Mouse (Mus musculus) heart, postnatal 25 days (tissue): ENCODE results near the gene Zbtb43. TPM values are rescaled to one million over a fixed set of nuclear protein-coding genes. Genes with fewer than 3 reads are reported as not detected.
A peak's percentile ranks its signal among the peaks of the same experiment; 100 is the strongest.

ENCODE experiments used
- DNase-seq: peaks from one replicate; pipeline ENCODE4 v3.0.0; 2022; ENCODE audit warnings: low spot score
- intact Hi-C: fragments of 180-260 bp; cut with DNase I; formaldehyde crosslinking; loops from one replicate; pipeline ENCODE4 v1.15.1; 2025
- total RNA-seq, 2 experiments: library from RNA; stranded (reverse); gene quantifications; 2 replicates each; pipeline ENCODE4 v1.2.3; 2021

Gene Zbtb43
- 10 to 100 TPM; 21.3 to 24.2 TPM for total RNA-seq

GRCm38 (mm10) chr2:33468466-33469097 is at the start of gene Zbtb43:
TSS of gene Zbtb43 (minus strand) at chr2:33468559.
- intact Hi-C loops, result no loop called here
- peak; percentile 89 for DNase-seq

- no peak for DNase-seq
- intact Hi-C loops, result no loop called here
Observed at GRCm38 (mm10) chr2:33515856-33516255, 47.5 kb upstream of the Zbtb43 start.

- intact Hi-C loops, result no loop called here
- DNase-seq, result no peak
Observed at GRCm38 (mm10) chr2:33515431-33515830, 47.1 kb upstream of the Zbtb43 start.

DNA sequence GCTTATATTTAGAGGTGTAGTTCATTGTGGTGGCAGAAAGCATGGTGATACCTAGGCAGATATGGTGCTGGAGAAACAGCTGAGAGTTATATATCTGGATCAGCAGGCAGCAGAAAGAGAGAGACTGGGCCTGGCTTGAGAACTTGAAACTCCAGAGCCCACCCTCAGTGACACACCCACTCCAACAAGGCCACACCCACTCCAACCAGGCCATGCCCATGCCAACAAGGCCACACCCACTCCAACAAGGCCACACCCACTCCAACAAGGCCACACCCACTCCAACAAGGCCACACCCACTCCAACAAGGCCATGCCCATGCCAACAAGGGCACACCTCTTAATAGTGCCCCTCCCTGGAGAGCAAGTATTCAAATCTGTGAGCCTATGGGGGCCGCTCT is 42.4 kb upstream of the Zbtb43 start:
- DNase-seq, result no peak
- intact Hi-C loops, result no loop called here

GRCm38 (mm10) chr2:33502602-33503001 is 34.2 kb upstream of the Zbtb43 start:
- no peak for DNase-seq
- intact Hi-C loops, result no loop called here

- no peak for DNase-seq
- intact Hi-C loops, result no loop called here
Observed at GRCm38 (mm10) chr2:33498280-33498679, 29.9 kb upstream of the Zbtb43 start.

- no peak for DNase-seq
- intact Hi-C loops, result no loop called here
Observed at GRCm38 (mm10) chr2:33495654-33496053, 27.3 kb upstream of the Zbtb43 start.

DNA sequence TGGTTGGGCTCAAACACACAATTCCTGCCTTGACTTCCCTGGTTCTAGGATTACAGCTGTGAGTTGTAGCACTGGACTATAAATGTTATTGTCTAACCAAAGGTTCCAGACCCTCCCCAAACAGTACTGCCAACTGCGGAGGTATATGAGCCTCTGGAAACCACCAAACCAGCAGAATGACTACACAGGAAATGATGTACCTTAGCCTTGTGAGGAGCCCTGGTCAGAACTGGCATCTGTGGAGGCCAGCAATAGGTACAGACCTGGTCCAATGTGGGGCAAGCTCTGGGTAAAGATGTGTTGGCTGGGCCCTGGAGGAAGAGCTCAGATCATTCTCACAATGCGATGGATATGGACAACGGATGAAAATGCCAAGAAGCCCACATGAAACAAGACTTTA is 23.7 kb upstream of the Zbtb43 start:
- intact Hi-C loops, result no loop called here
- DNase-seq, result no peak

DNA sequence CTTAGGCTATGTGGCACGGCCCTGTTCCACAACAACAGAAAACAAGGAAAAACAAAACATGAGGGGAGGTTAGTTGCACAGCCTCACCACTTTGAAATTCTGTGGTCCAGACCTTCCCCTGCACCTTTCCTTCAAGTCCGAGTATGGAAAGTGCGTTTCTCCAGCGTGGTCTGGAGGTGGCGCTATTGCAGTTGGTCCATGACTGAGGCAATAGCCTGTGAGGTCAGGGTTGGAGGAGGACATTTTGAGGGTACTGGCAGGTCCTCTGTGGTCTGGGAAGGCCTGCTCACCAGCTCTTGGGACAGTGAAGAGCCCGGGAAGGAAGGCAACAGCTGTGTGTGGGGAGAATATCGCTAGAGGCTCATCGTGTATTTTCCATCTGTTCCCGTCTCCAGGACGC is 21.2 kb upstream of the Zbtb43 start:
- intact Hi-C loops, result loop anchor here (5.0 kb wide), 1 partner anchor 53 kb away; no protein-coding TSS in a partner anchor
- DNase-seq, result no peak

DNA sequence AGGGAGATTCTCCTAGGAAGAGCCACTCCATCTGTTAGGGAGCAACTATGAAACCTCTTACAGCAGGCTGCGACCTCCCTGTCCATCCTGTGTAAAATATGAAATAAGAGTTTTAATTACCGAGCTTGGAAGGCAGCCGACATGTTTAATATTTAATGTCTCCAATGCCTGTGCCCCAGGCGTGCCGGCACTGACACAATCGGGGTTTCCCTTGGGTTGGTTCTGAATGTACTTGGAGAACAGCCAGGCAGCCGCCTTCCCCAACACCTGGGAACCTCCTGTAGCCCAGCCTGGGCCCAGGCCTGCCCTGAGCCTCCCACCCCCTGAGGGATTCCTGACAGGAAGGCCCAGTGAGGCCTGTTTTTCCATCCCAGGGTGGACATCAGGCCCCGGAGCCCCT is 19.0 kb upstream of the Zbtb43 start:
- intact Hi-C loops, result loop anchor here (1.0 to 5.0 kb wide), 4 partner anchors 55 to 247 kb away; no protein-coding TSS in a partner anchor

DNA sequence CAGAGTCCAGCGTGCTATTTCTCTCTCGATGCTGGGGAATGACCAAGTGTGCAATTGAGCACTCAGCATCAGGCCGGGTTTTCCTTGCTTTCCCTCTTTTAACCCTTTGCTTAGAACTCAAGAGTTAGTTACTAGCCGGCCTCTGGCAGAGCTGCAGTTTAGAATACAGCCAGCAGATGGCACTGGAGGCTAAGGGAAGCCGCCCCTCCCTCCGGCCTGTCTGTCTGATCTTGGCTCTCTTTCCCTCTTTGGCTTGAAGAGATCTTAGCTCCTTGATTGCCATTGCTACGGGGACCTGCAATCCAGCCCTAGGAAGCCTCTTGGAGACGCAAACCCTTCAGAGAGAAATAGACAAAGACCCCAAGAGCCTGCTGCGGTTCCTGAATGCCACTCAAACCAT is 18.5 kb upstream of the Zbtb43 start:
- peak; percentile 16 for DNase-seq
- intact Hi-C loops, result loop anchor here (1.0 to 5.0 kb wide), 4 partner anchors 55 to 248 kb away; no protein-coding TSS in a partner anchor

More for the DNA sequence above, 19.0 kb upstream of the Zbtb43 start:
- no peak for DNase-seq

GRCm38 (mm10) chr2:33477961-33478755 is 9.8 kb upstream of the Zbtb43 start:
- intact Hi-C loops, result no loop called here
- no peak for DNase-seq

DNA sequence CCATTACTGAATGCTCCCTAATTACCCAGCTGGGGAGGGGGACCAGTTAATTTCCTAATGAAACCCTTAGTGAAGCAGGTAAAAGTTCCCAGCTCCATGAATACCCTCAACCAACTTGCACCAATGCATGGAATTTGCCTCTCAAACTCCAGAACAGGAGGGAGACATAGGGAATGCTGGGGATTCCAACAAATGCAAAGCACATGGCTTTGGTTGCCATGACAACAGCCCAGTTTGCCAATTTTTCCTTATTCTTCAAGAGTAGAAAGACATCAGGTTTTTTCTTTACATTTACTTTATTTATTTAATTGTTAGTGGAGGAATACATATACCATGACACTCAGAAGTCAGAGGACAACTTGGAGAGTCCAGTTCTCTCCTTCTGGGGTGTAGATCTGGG is 7.6 kb upstream of the Zbtb43 start:
- intact Hi-C loops, result no loop called here
- DNase-seq, result no peak

DNA sequence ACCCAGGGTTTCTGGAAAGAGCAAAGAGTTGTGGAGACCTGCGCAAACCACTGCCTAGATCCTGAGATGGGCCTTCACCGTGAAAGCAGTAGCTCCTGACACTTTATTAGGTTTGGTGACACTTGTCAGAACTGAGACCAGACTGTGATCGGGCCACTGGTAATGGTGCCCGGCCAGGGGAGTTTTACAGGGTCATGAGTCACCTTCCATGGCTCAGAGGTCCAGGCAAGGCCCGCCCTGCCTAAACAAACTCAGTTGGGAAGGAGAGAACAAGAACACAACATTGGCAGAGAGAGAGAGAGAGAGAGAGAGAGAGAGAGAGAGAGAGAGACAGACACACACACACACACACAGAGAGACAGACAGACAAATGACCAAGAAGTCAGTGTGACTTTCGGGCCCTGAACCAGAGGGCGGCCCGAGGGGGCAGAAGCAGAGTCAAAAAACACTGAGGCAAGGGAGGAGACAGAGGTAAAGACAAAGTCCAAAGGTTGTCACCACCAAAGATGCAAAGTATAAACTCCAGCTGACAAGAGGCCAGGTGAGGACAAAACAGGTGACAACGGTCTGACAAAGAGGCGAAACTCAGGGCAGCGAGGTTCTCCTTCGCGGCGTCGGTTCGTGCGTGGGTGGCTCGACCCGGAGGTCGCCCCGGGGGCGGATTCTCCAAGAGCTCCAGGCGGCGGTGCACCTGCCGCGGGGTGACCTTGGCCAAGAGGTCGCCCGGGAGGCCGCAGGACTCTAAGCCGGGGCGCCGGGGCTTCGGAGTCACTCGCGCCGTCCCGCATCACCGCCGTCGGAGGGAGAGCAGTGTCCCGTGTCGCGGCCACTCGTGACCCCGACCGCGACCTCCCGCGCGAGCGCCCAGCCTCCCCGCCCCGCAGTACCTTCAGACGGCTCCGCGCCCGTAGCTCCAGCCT is 553 bp downstream of the Zbtb43 start:
- intact Hi-C loops, result no loop called here
- DNase-seq, result no peak

DNA sequence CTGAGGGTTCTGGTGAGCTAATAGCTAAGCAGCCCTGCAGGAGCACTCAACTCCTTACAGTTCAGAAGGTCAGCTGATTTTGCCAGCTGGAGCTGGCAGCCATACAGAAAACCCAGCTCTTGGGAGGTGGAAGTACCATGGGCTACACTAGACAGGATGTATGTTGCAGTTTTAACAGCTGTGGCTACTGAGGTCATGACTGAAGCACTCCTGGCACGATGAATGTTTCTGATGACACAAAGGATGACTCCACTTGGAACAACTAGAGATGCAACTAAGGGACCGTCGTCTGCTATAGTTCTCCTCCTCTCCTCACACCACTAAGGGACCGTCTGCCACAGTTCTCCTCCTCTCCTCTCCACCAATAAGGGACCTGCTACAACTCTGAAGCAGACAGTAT is 2.4 kb downstream of the Zbtb43 start:
- DNase-seq, result no peak
- intact Hi-C loops, result no loop called here

DNA sequence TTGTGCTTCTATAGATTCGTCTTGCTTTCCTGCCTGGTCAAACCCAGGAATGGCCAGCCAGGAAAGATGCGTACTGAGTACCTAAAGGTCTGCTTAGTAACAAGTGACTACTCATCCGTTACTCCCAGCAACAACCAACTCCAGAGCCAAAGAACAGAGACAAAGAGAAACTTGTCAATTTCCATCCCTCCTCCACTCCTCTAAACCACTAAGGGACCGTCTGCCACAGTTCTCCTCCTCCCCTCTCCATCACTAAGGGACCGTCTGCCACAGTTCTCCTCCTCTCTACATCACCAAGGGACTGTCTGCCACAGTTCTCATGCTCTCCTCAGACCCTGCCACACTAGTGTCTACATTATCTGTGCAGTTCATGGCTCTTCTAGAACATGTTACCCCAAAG is 3.1 kb downstream of the Zbtb43 start:
- intact Hi-C loops, result no loop called here
- DNase-seq, result no peak

- no peak for DNase-seq
- intact Hi-C loops, result no loop called here
Observed at GRCm38 (mm10) chr2:33462066-33462465, 6.3 kb downstream of the Zbtb43 start.

DNA sequence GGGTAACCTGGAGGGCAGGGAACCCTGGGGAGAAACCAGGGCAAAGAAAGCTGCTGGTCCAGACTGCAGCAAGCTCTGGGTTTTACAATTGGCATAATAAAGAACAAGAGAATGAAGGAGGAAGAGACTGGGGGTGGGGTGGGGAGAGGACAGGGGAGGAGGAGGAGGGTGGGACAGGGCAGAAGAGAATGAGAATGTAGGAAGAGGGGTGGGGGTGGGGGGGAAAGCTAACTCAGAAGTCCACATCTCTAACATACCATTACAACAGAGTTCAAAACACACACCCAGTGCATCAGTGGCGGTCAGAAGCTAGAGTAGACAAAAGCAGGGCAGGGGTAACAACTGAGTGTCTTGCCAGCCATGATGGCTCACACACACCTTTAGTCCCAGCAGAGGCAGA is 7.3 kb downstream of the Zbtb43 start:
- DNase-seq, result no peak
- intact Hi-C loops, result no loop called here

DNA sequence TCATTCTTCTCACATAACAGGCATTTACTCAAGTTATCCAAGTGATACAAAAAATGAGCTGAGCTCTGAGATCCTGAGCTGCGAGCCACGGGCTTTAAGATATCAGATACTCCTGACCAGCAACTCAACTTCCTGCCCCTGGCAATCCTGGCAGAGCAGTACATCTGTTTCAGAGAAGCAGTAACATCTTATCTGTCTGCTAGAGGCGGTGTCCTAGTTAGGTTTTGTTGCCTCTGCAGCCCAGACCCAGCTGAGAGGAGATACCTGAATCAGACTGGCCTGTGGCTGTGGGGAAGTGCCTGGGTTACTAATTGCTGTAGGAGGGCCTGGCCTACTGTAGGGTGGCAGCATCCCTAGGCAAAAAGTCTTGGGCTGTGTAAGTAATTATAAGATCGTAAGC is 8.7 kb downstream of the Zbtb43 start:
- no peak for DNase-seq
- intact Hi-C loops, result no loop called here

DNA sequence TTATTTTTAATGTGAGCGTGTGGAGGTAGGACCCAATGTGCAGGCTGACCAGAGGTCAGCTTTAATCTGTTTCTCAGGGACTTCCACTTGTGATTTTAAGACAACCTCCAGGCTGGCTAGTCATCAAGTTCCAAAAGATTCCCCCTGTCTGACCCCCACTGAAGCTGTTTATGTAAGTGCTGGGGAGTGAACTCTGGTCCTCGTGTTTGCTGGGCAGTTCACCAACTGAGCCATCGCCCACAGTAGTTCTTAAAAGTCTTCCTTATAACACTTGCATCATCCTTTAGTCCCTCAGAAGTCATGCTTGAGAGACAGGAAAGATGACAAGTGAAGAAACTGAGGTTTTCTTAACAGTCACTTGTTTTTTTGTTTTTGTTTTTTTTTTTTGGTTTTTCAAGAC is 11.7 kb downstream of the Zbtb43 start:
- DNase-seq, result no peak
- intact Hi-C loops, result no loop called here
